In the genomic region with DNA sequence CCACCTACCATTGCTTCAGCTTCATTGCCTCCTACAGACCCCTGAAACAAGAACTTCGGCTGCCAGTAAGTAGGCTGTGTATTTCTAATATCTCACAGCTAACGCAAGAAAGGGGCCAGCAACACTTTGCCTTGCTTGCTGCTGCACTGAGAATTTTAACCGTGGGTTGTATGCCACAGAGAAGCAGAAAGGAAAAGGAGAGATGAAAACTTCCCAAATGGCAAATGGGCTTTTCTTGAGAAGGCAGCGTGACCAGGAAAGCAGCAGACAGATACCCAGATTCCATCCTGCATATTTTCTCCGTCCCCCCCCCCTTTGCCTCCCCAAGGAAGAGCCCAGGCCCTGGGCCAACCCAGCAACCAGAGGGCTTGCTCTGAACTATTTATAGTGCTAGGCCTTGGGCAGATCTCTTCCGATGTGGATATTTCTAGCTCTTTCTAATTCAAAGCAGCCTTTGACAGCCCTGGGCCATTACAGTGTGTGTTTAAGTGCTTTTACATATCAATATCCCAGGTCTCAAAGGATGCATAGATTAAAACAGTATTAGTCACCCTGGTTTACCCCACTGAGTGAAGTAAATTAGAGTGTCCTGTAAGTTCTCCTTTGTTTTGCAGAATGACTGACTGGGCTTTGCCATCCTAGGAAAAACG, we compare ENCODE assay signal across 11 mouse cellular contexts.
DNase-seq lines count a peak whose midpoint lies in the region; ATAC-seq lines count a peak whose summit lies in the region.
"Had no signal": no experiment of that assay in that cellular context is flagged by ENCODE, and none has a peak within 500 bp of the region (broad histone marks: within the 10 kb centered on the region; RNA-seq: fewer than 3 reads in every experiment).

No protein-coding gene starts in this region.

- no peak overlapping the region for H3K4me2 ChIP-seq in heart, embryonic 14.5 days (ENCODE audit: low read length)
- H3K4me2 ChIP-seq in limb, embryonic 13.5 days (replicated peaks) = no peak overlapping the region

- no peak overlapping the region for H3K4me3 ChIP-seq in heart, embryonic 14.5 days (ENCODE audit: control insufficient read depth in 1 of 2, insufficient read depth in 1 of 2, low read depth in 1 of 2, low read length in 2 of 2)
- no peak overlapping the region for H3K4me3 ChIP-seq in limb, embryonic 13.5 days

- H3K36me3 ChIP-seq in heart, embryonic 14.5 days (ENCODE audit: control insufficient read depth, insufficient read depth, low read length) = no peaks in the 10 kb centered on the region
- H3K36me3 ChIP-seq in limb, embryonic 13.5 days = no peaks in the 10 kb centered on the region

- WGBS in heart, embryonic 14.5 days = 26% methylated on average over 7 of the region's 7 CpGs
- WGBS in limb, embryonic 13.5 days = 44% methylated on average over 7 of the region's 7 CpGs

- DNase-seq in adrenal gland, adult 2 months = peak; percentile 21
- no peak for DNase-seq in adrenal gland, adult 8-10 months
- DNase-seq in heart, postnatal 4 days = no peak
- DNase-seq in NIH3T3 (ENCODE audit: low read depth) = peak; percentile 52
- no peak for DNase-seq in right cerebral cortex, postnatal 25 days
- DNase-seq: retina, postnatal 1 day had no signal

- H3K9me3 ChIP-seq in heart, embryonic 14.5 days (ENCODE audit: control insufficient read depth, low read length) = no peaks in the 10 kb centered on the region
- H3K9me3 ChIP-seq in limb, embryonic 13.5 days = no peaks in the 10 kb centered on the region; the same call in 1 of the 2 replicates

- ATAC-seq in heart, embryonic 14.5 days (ENCODE audit: insufficient number of reproducible peaks, insufficient read depth, low FRiP score, low read depth) = no peak
- ATAC-seq in limb, embryonic 13.5 days (ENCODE audit: low FRiP score, low read depth) = peak; percentile 48; the same call in 1 of the 2 replicates
- ATAC-seq in granulocyte monocyte progenitor cell, adult 5-6 weeks (replicated peaks; ENCODE audit: poor library complexity, severe bottlenecking) = no peak
- ATAC-seq: Patski had no signal

- no peaks in the 10 kb centered on the region for H3K27me3 ChIP-seq in heart, embryonic 14.5 days (ENCODE audit: control insufficient read depth, insufficient read depth, low read length)
- H3K27me3 ChIP-seq in limb, embryonic 13.5 days = no peaks in the 10 kb centered on the region
- H3K27me3 ChIP-seq: Patski had no signal

- H3K27ac ChIP-seq in heart, embryonic 14.5 days (replicated peaks in 1 of 2; ENCODE audit: control insufficient read depth in 1 of 2, insufficient read depth in 1 of 2, low read depth in 2 of 2, low read length in 2 of 2) = peak overlapping the region; percentile 8 to 15; a peak in 2 of 4 replicates
- peak overlapping the region; percentile 56 for H3K27ac ChIP-seq in limb, embryonic 13.5 days
- H3K27ac ChIP-seq: liver, embryonic 14.5 days had no signal

- peaks cover 15 to 20% of the 10 kb centered on the region in 2 experiments for H3K4me1 ChIP-seq in heart, embryonic 14.5 days (ENCODE audit: control insufficient read depth in 2 of 2, insufficient read depth in 2 of 2, low read length in 2 of 2)
- H3K4me1 ChIP-seq in limb, embryonic 13.5 days = peaks cover 26% of the 10 kb centered on the region

- no peak overlapping the region for H3K9ac ChIP-seq in heart, embryonic 14.5 days (ENCODE audit: low read length)
- no peak overlapping the region for H3K9ac ChIP-seq in limb, embryonic 13.5 days
- H3K9ac ChIP-seq: liver, embryonic 14.5 days had no signal

Comparison
In these comparisons a context has a peak if more than half of its experiments do, and no peak if none do; other contexts are left out.
1. DNase-seq: peak in adrenal gland, adult 2 months (single experiment) and NIH3T3 (single experiment); none in adrenal gland, adult 8-10 months (single experiment), heart, postnatal 4 days (single experiment) and right cerebral cortex, postnatal 25 days (single experiment).